Mouse (Mus musculus) lung, adult 2 months (tissue): Measurements from ENCODE around the gene Enpp7.

Experiments
- CTCF ChIP-seq: fragments of 200-500 bp; IDR thresholded peaks from 2 replicates; pipeline ENCODE4 v1.5.1; 2011; ENCODE audit warnings: mild to moderate bottlenecking, low read length, control low read depth; ENCODE audit not compliant: insufficient read depth
- POLR2A ChIP-seq: fragments of 200-500 bp; IDR thresholded peaks from 2 replicates; pipeline ENCODE4 v1.6.1; 2011; ENCODE audit warnings: low read depth, mild to moderate bottlenecking, control low read depth, low read length, borderline replicate concordance; ENCODE audit errors: extremely low read depth

- no peak for TF ChIP-seq CTCF
- TF ChIP-seq POLR2A: no peak
These were observed 47.7 kb downstream of the Enpp7 start for GRCm38 (mm10) chr11:119035686-119036165.
